ENCODE assay signal across 10 mouse cellular contexts in the genomic region with DNA sequence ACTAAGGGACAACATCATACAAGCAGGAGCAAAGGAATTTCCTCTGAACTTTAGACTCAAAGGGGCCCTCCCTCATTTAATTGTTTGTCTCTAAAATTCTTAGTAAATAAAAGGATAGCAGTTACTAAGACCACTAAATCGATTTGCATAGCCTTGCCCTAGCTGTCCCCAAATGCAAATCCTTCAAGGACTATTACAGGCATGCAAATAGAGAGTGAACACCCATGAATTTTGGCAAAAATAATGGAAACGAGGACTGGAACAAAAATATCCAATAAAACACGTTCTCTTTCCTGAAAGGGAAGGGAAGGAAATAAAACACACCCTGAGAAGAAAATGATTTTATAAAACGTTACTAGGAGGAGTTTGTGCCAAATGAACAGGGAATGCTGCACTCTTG.
"Had no signal": no experiment of that assay in that cellular context is flagged by ENCODE, and none has a peak within 500 bp of the region (broad histone marks: within the 10 kb centered on the region; RNA-seq: fewer than 3 reads in every experiment).

No protein-coding gene starts in this region.

- H3K4me3 ChIP-seq: left cerebral cortex, adult 2 months; midbrain, embryonic 13.5 days; myocyte; neural tube, embryonic 15.5 days had no signal

- H3K27ac ChIP-seq: left cerebral cortex, adult 2 months; liver, embryonic 14.5 days; neural tube, embryonic 15.5 days; stomach, postnatal 0 days had no signal

- H3K9me3 ChIP-seq: midbrain, embryonic 13.5 days; neural tube, embryonic 15.5 days had no signal

- H3K36me3 ChIP-seq: midbrain, embryonic 13.5 days; neural tube, embryonic 15.5 days had no signal

- H3K27me3 ChIP-seq: midbrain, embryonic 13.5 days; neural tube, embryonic 15.5 days had no signal

- H3K4me2 ChIP-seq: midbrain, embryonic 13.5 days; neural tube, embryonic 15.5 days had no signal

- H3K9ac ChIP-seq: liver, embryonic 14.5 days; midbrain, embryonic 13.5 days; neural tube, embryonic 15.5 days had no signal

- DNase-seq: kidney, postnatal 25 days; right cerebral cortex, adult 18-20 months; right cerebral cortex, postnatal 25 days; thymus, postnatal 4 days had no signal
